Mouse (Mus musculus): ENCODE measurements around the gene Cnga1. TPM values are rescaled to one million over a fixed set of nuclear protein-coding genes. Genes with fewer than 3 reads are reported as not detected.

Cnga1 gene
- total and polyA plus RNA-seq, 3 experiments: not detected

GRCm38 (mm10) chr5:72656270-72656791, 12.3 kb upstream of the Cnga1 start:
- Histone ChIP-seq H3K9me3 (replicated peaks; ENCODE audit: low read length) (no peaks in the 10 kb centered on the region), H3K27me3 (replicated peaks) (no peaks in the 10 kb centered on the region), H3K4me3 (replicated peaks in 1 of 3; ENCODE audit: low read depth in 2 of 3, low read length in 2 of 3, poor library complexity in 1 of 3) (no peak overlapping the region), H3K79me2 (replicated peaks; ENCODE audit: control insufficient read depth, extremely low read depth, insufficient read depth, poor library complexity, severe bottlenecking) (no peaks in the 10 kb centered on the region), H3K4me2 (ENCODE audit: insufficient read depth, low read depth, poor library complexity, severe bottlenecking) (no peak overlapping the region), H3K36me3 (replicated peaks in 1 of 2; ENCODE audit: control insufficient read depth in 1 of 2, insufficient read depth in 1 of 2, low read length in 1 of 2) (no peaks in the 10 kb centered on the region), H3K9ac (ENCODE audit: insufficient read depth, low read depth) (no peak overlapping the region), H3K4me1 (ENCODE audit: control insufficient read depth in 1 of 2, insufficient read depth in 2 of 2) (no peaks in the 10 kb centered on the region), H3K27ac (ENCODE audit: insufficient read depth, low read depth) (no peak overlapping the region)
- no peak for DNase-seq (ENCODE audit: extremely low read depth)
- dilution Hi-C loops (cut with MboI; ENCODE audit: extremely low pct_ligation_motif_present, extremely low pct_unique_long_range_greater_than_20kb, low sequenced_read_pairs) (no loop called here), in situ Hi-C loops (cut with MboI; ENCODE audit: low pct_ligation_motif_present, low pct_unique_long_range_greater_than_20kb, low sequenced_read_pairs) (no loop called here)
- no peak for TF ChIP-seq MEF2A (IDR thresholded peaks at IDR 0.05; ENCODE audit: borderline replicate concordance, low read depth, low read length)

GRCm38 (mm10) chr5:72653068-72653674, 9.1 kb upstream of the Cnga1 start:
- in situ Hi-C loops (cut with MboI; ENCODE audit: low pct_ligation_motif_present, low pct_unique_long_range_greater_than_20kb, low sequenced_read_pairs) (no loop called here), dilution Hi-C loops (cut with MboI; ENCODE audit: extremely low pct_ligation_motif_present, extremely low pct_unique_long_range_greater_than_20kb, low sequenced_read_pairs) (no loop called here)
- no peak overlapping the region for H3K4me3 ChIP-seq (replicated peaks in 1 of 3; ENCODE audit: low read depth in 2 of 3, low read length in 2 of 3, poor library complexity in 1 of 3)
- no peak overlapping the region for H3K4me2 ChIP-seq (ENCODE audit: insufficient read depth, low read depth, poor library complexity, severe bottlenecking)
- H3K79me2 ChIP-seq (replicated peaks; ENCODE audit: control insufficient read depth, extremely low read depth, insufficient read depth, poor library complexity, severe bottlenecking): no peaks in the 10 kb centered on the region
- TF ChIP-seq MAFK (IDR thresholded peaks at IDR 0.05; ENCODE audit: insufficient replicate concordance, low read length) (no peak), POLR2A (IDR thresholded peaks at IDR 0.05; ENCODE audit: low read depth, low read length) (no peak), NELFE (IDR thresholded peaks at IDR 0.05; ENCODE audit: low read depth, low read length) (no peak), CTCF (conservative IDR thresholded peaks at IDR 0.05 in 1 of 2, IDR thresholded peaks at IDR 0.05 in 1 of 2; ENCODE audit: low read depth in 2 of 2, low read length in 2 of 2) (no peak), IRF4 (IDR thresholded peaks at IDR 0.05; ENCODE audit: low read depth, low read length) (no peak), CHD1 (IDR thresholded peaks at IDR 0.05; ENCODE audit: low read depth, low read length) (no peak), ZNF384 (IDR thresholded peaks at IDR 0.05; ENCODE audit: low read depth, low read length) (no peak), RCOR1 (conservative IDR thresholded peaks at IDR 0.05; ENCODE audit: low read depth, low read length) (no peak), HCFC1 (IDR thresholded peaks at IDR 0.05; ENCODE audit: low read depth, low read length) (no peak), ZMIZ1 (IDR thresholded peaks at IDR 0.05; ENCODE audit: low read depth, low read length) (no peak), USF2 (conservative IDR thresholded peaks at IDR 0.05; ENCODE audit: low read depth, low read length) (no peak), ETS1 (conservative IDR thresholded peaks at IDR 0.05; ENCODE audit: low read depth, low read length) (no peak)
- H3K9ac ChIP-seq (ENCODE audit: insufficient read depth, low read depth): no peak overlapping the region
- no peak overlapping the region for H3K27ac ChIP-seq (ENCODE audit: insufficient read depth, low read depth)
- peaks cover 15% of the 10 kb centered on the region for H3K27me3 ChIP-seq (replicated peaks)
- DNase-seq (ENCODE audit: extremely low read depth): no peak
- no peaks in the 10 kb centered on the region for H3K36me3 ChIP-seq (replicated peaks in 1 of 2; ENCODE audit: control insufficient read depth in 1 of 2, insufficient read depth in 1 of 2, low read length in 1 of 2)
- peaks cover 0 to 2% of the 10 kb centered on the region in 2 experiments; a peak in 2 of 4 replicates for H3K4me1 ChIP-seq (ENCODE audit: control insufficient read depth in 1 of 2, insufficient read depth in 2 of 2)
- no peaks in the 10 kb centered on the region for H3K9me3 ChIP-seq (replicated peaks; ENCODE audit: low read length)
